Mouse (Mus musculus): ENCODE results near the gene Edem3.

GRCm38 (mm10) chr1:151737146-151737545 is 18.0 kb upstream of the Edem3 start:
- TF ChIP-seq CTCF (IDR thresholded peaks at IDR 0.05; ENCODE audit: low read depth) (no peak), EP300 (IDR thresholded peaks at IDR 0.05; ENCODE audit: low read depth) (no peak)

Data from heart, postnatal 0 days (tissue).